Mouse (Mus musculus): ENCODE measurements at regions not wholly inside any gene's neighbourhood (a gene's known extent, or its start where the extent isn't known, plus 50 kb on each side); places are given as distances from the start of the nearest gene placed in this dataset.
"Not testable (repeated sequence)": the region's sequence is repeated elsewhere in the genome, so short reads cannot be mapped to it uniquely, and the experiment has no call there.

GRCm38 (mm10) chr7:83394156-83394555 lies 190.6 kb upstream of the Tmc3 start:
- Histone ChIP-seq H3K27ac (ENCODE audit: low read length) (no peak overlapping the region), H3K4me3 (ENCODE audit: low read depth, low read length) (no peak overlapping the region), H3K4me2 (ENCODE audit: low read depth, low read length) (no peak overlapping the region), H3K9me3 (replicated peaks; ENCODE audit: control insufficient read depth, low read length) (no peaks in the 10 kb centered on the region), H3K9ac (ENCODE audit: low read depth, low read length) (no peak overlapping the region), H3K4me1 (ENCODE audit: control insufficient read depth, low read depth, low read length) (no peaks in the 10 kb centered on the region), H3K36me3 (ENCODE audit: control insufficient read depth, insufficient read depth) (no peaks in the 10 kb centered on the region), H3K27me3 (ENCODE audit: control insufficient read depth, insufficient read depth, low read depth, low read length) (no peaks in the 10 kb centered on the region)
- no peak for ATAC-seq (ENCODE audit: low read depth)
- 35% methylated on average over 2 of the region's 2 CpGs for WGBS (ENCODE audit: insufficient replicate concordance)

- Histone ChIP-seq H3K9ac (ENCODE audit: low read depth, low read length) (no peak overlapping the region), H3K36me3 (ENCODE audit: control insufficient read depth, insufficient read depth) (no peaks in the 10 kb centered on the region), H3K4me2 (ENCODE audit: low read depth, low read length) (no peak overlapping the region), H3K4me1 (ENCODE audit: control insufficient read depth, low read depth, low read length) (no peaks in the 10 kb centered on the region), H3K4me3 (ENCODE audit: low read depth, low read length) (no peak overlapping the region), H3K9me3 (replicated peaks; ENCODE audit: control insufficient read depth, low read length) (no peaks in the 10 kb centered on the region), H3K27me3 (ENCODE audit: control insufficient read depth, insufficient read depth, low read depth, low read length) (no peaks in the 10 kb centered on the region), H3K27ac (ENCODE audit: low read length) (no peak overlapping the region)
- ATAC-seq (ENCODE audit: low read depth), result no peak
These were observed 185.1 kb upstream of the Tmc3 start for GRCm38 (mm10) chr7:83399668-83400067.

- no peak overlapping the region for H3K4me3 ChIP-seq (ENCODE audit: low read depth, low read length)
- H3K27me3 ChIP-seq (ENCODE audit: control insufficient read depth, insufficient read depth, low read depth, low read length), result no peaks in the 10 kb centered on the region
- ATAC-seq (ENCODE audit: low read depth), result no peak
- no peaks in the 10 kb centered on the region for H3K36me3 ChIP-seq (ENCODE audit: control insufficient read depth, insufficient read depth)
- no peak overlapping the region for H3K9ac ChIP-seq (ENCODE audit: low read depth, low read length)
- WGBS (ENCODE audit: insufficient replicate concordance), result 61% methylated on average over 5 of the region's 5 CpGs
- H3K4me2 ChIP-seq (ENCODE audit: low read depth, low read length), result no peak overlapping the region
- H3K4me1 ChIP-seq (ENCODE audit: control insufficient read depth, low read depth, low read length), result no peaks in the 10 kb centered on the region
- no peak overlapping the region for H3K27ac ChIP-seq (ENCODE audit: low read length)
- no peaks in the 10 kb centered on the region for H3K9me3 ChIP-seq (replicated peaks; ENCODE audit: control insufficient read depth, low read length)
These were observed 183.7 kb upstream of the Tmc3 start for GRCm38 (mm10) chr7:83401001-83401400.

GRCm38 (mm10) chr7:83412745-83413144 lies 172.0 kb upstream of the Tmc3 start:
- H3K4me2 ChIP-seq (ENCODE audit: low read depth, low read length); H3K4me1 ChIP-seq (ENCODE audit: control insufficient read depth, low read depth, low read length); ATAC-seq (ENCODE audit: low read depth); H3K27ac ChIP-seq (ENCODE audit: low read length); H3K9ac ChIP-seq (ENCODE audit: low read depth, low read length); H3K4me3 ChIP-seq (ENCODE audit: low read depth, low read length); H3K9me3 ChIP-seq (replicated peaks; ENCODE audit: control insufficient read depth, low read length); H3K27me3 ChIP-seq (ENCODE audit: control insufficient read depth, insufficient read depth, low read depth, low read length); H3K36me3 ChIP-seq (ENCODE audit: control insufficient read depth, insufficient read depth): not testable (repeated sequence)
- 56% methylated on average over 5 of the region's 5 CpGs for WGBS (ENCODE audit: insufficient replicate concordance)

- no peak for ATAC-seq (ENCODE audit: low read depth)
- Histone ChIP-seq H3K4me3 (ENCODE audit: low read depth, low read length) (no peak overlapping the region), H3K36me3 (ENCODE audit: control insufficient read depth, insufficient read depth) (no peaks in the 10 kb centered on the region), H3K27me3 (ENCODE audit: control insufficient read depth, insufficient read depth, low read depth, low read length) (no peaks in the 10 kb centered on the region), H3K9ac (ENCODE audit: low read depth, low read length) (no peak overlapping the region), H3K9me3 (replicated peaks; ENCODE audit: control insufficient read depth, low read length) (no peaks in the 10 kb centered on the region), H3K4me1 (ENCODE audit: control insufficient read depth, low read depth, low read length) (no peaks in the 10 kb centered on the region), H3K4me2 (ENCODE audit: low read depth, low read length) (no peak overlapping the region), H3K27ac (ENCODE audit: low read length) (no peak overlapping the region)
- WGBS (ENCODE audit: insufficient replicate concordance), result 39% methylated on average over 3 of the region's 3 CpGs
These were observed 154.7 kb upstream of the Tmc3 start for GRCm38 (mm10) chr7:83429929-83430556.

- Histone ChIP-seq H3K9ac (ENCODE audit: low read depth, low read length) (no peak overlapping the region), H3K27ac (ENCODE audit: low read length) (no peak overlapping the region), H3K9me3 (replicated peaks; ENCODE audit: control insufficient read depth, low read length) (no peaks in the 10 kb centered on the region), H3K4me3 (ENCODE audit: low read depth, low read length) (no peak overlapping the region), H3K36me3 (ENCODE audit: control insufficient read depth, insufficient read depth) (no peaks in the 10 kb centered on the region), H3K27me3 (ENCODE audit: control insufficient read depth, insufficient read depth, low read depth, low read length) (no peaks in the 10 kb centered on the region), H3K4me2 (ENCODE audit: low read depth, low read length) (no peak overlapping the region), H3K4me1 (ENCODE audit: control insufficient read depth, low read depth, low read length) (no peaks in the 10 kb centered on the region)
- ATAC-seq (ENCODE audit: low read depth), result no peak
- 15% methylated on average over 2 of the region's 2 CpGs for WGBS (ENCODE audit: insufficient replicate concordance)
These were observed 153.6 kb upstream of the Tmc3 start for GRCm38 (mm10) chr7:83431094-83431493.

GRCm38 (mm10) chr7:83432843-83433242 lies 151.9 kb upstream of the Tmc3 start:
- Histone ChIP-seq H3K36me3 (ENCODE audit: control insufficient read depth, insufficient read depth) (no peaks in the 10 kb centered on the region), H3K4me2 (ENCODE audit: low read depth, low read length) (no peak overlapping the region), H3K4me1 (ENCODE audit: control insufficient read depth, low read depth, low read length) (no peaks in the 10 kb centered on the region), H3K4me3 (ENCODE audit: low read depth, low read length) (no peak overlapping the region), H3K27me3 (ENCODE audit: control insufficient read depth, insufficient read depth, low read depth, low read length) (no peaks in the 10 kb centered on the region), H3K9ac (ENCODE audit: low read depth, low read length) (no peak overlapping the region), H3K9me3 (replicated peaks; ENCODE audit: control insufficient read depth, low read length) (no peaks in the 10 kb centered on the region), H3K27ac (ENCODE audit: low read length) (no peak overlapping the region)
- WGBS (ENCODE audit: insufficient replicate concordance), result 69% methylated on average over 1 of the region's 1 CpGs
- ATAC-seq (ENCODE audit: low read depth), result no peak

GRCm38 (mm10) chr7:83433959-83434715 lies 150.6 kb upstream of the Tmc3 start:
- Histone ChIP-seq H3K27ac (ENCODE audit: low read length) (no peak overlapping the region), H3K9ac (ENCODE audit: low read depth, low read length) (no peak overlapping the region), H3K4me2 (ENCODE audit: low read depth, low read length) (no peak overlapping the region), H3K36me3 (ENCODE audit: control insufficient read depth, insufficient read depth) (no peaks in the 10 kb centered on the region), H3K4me3 (ENCODE audit: low read depth, low read length) (no peak overlapping the region), H3K9me3 (replicated peaks; ENCODE audit: control insufficient read depth, low read length) (no peaks in the 10 kb centered on the region), H3K4me1 (ENCODE audit: control insufficient read depth, low read depth, low read length) (no peaks in the 10 kb centered on the region), H3K27me3 (ENCODE audit: control insufficient read depth, insufficient read depth, low read depth, low read length) (no peaks in the 10 kb centered on the region)
- no peak for ATAC-seq (ENCODE audit: low read depth)
- 55% methylated on average over 5 of the region's 5 CpGs for WGBS (ENCODE audit: insufficient replicate concordance)

GRCm38 (mm10) chr7:83438538-83439393 lies 146.0 kb upstream of the Tmc3 start:
- no peaks in the 10 kb centered on the region for H3K36me3 ChIP-seq (ENCODE audit: control insufficient read depth, insufficient read depth)
- ATAC-seq (ENCODE audit: low read depth), result no peak
- no peak overlapping the region for H3K4me3 ChIP-seq (ENCODE audit: low read depth, low read length)
- H3K4me2 ChIP-seq (ENCODE audit: low read depth, low read length), result no peak overlapping the region
- H3K4me1 ChIP-seq (ENCODE audit: control insufficient read depth, low read depth, low read length), result no peaks in the 10 kb centered on the region
- no peak overlapping the region for H3K9ac ChIP-seq (ENCODE audit: low read depth, low read length)
- WGBS (ENCODE audit: insufficient replicate concordance), result 45% methylated on average over 7 of the region's 7 CpGs
- no peaks in the 10 kb centered on the region for H3K27me3 ChIP-seq (ENCODE audit: control insufficient read depth, insufficient read depth, low read depth, low read length)
- H3K27ac ChIP-seq (ENCODE audit: low read length), result no peak overlapping the region
- no peaks in the 10 kb centered on the region for H3K9me3 ChIP-seq (replicated peaks; ENCODE audit: control insufficient read depth, low read length)

Measured in liver, embryonic 16.5 days (tissue).